Mouse (Mus musculus): ENCODE data around the gene Fer1l5. TPM values are rescaled to one million over a fixed set of nuclear protein-coding genes. Genes with fewer than 3 reads are reported as not detected.

Gene Fer1l5
- 0.17 and 0.38 TPM in 2 replicates for polyA plus RNA-seq (2015; fragmentation: Nextera tagmentation; extraction: Ambion mirVana)

GRCm38 (mm10) chr1:36371934-36372845 is at the start of gene Fer1l5:
Gene Fer1l5 (plus strand): TSS chr1:36372291.

GRCm38 (mm10) chr1:36368969-36369645 is 3.0 kb upstream of the Fer1l5 start, which contains the start of gene Kansl3:
Gene Kansl3 (minus strand): TSS chr1:36369181.

GRCm38 (mm10) chr1:36444471-36445464 is 72.7 kb downstream of the Fer1l5 start, which contains the start of gene Lman2l:
Gene Lman2l (minus strand): TSS chr1:36445271.

GRCm38 (mm10) chr1:36471181-36472105 is 99.4 kb downstream of the Fer1l5 start, which contains the start of gene Cnnm4:
Gene Cnnm4 (plus strand): TSS chr1:36471620.

Small RNA genes within 50 kb of the gene (microRNA-seq; reads per million reads assigned to microRNA genes)
- gene Mir6898, result 0 to 0.30 reads per million in 2 experiments

Other genes starting within 250 kb of the Fer1l5 start
- gene Uggt1, start 127.6 kb upstream of the Fer1l5 start, polyA plus RNA-seq (2015; fragmentation: Nextera tagmentation; extraction: Ambion mirVana), result 15.9 and 17.4 TPM in 2 replicates
- 1.8 and 2.1 TPM in 2 replicates for gene Neurl3, start 97.6 kb upstream of the Fer1l5 start, polyA plus RNA-seq (2015; fragmentation: Nextera tagmentation; extraction: Ambion mirVana)
- gene Arid5a, start 64.6 kb upstream of the Fer1l5 start, polyA plus RNA-seq (2015; fragmentation: Nextera tagmentation; extraction: Ambion mirVana), result 13.8 and 16.1 TPM in 2 replicates
- gene Kansl3, start 3.1 kb upstream of the Fer1l5 start, polyA plus RNA-seq (2015; fragmentation: Nextera tagmentation; extraction: Ambion mirVana), result 20.3 and 23.6 TPM in 2 replicates
- 26.3 and 27.8 TPM in 2 replicates for gene Lman2l, start 73.0 kb downstream of the Fer1l5 start, polyA plus RNA-seq (2015; fragmentation: Nextera tagmentation; extraction: Ambion mirVana)
- gene Cnnm4, start 99.3 kb downstream of the Fer1l5 start, polyA plus RNA-seq (2015; fragmentation: Nextera tagmentation; extraction: Ambion mirVana), result 5.9 TPM in 2 replicates
- gene Cnnm3, start 139.6 kb downstream of the Fer1l5 start, polyA plus RNA-seq (2015; fragmentation: Nextera tagmentation; extraction: Ambion mirVana), result 2.1 and 2.7 TPM in 2 replicates
- 53.8 and 60.7 TPM in 2 replicates for gene Ankrd23, start 164.6 kb downstream of the Fer1l5 start, polyA plus RNA-seq (2015; fragmentation: Nextera tagmentation; extraction: Ambion mirVana)
- gene Gm42417, start 167.1 kb downstream of the Fer1l5 start, polyA plus RNA-seq (2015; fragmentation: Nextera tagmentation; extraction: Ambion mirVana), result 0.28 and 0.54 TPM in 2 replicates
- 18.4 and 19.7 TPM in 2 replicates for gene Ankrd39, start 175.2 kb downstream of the Fer1l5 start, polyA plus RNA-seq (2015; fragmentation: Nextera tagmentation; extraction: Ambion mirVana)
- gene Sema4c, start 186.1 kb downstream of the Fer1l5 start, polyA plus RNA-seq (2015; fragmentation: Nextera tagmentation; extraction: Ambion mirVana), result 5.3 and 6.3 TPM in 2 replicates